Mouse (Mus musculus) common myeloid progenitor, adult 5-6 weeks (primary cell): ENCODE results near the gene Rab37. TPM values are rescaled to one million over a fixed set of nuclear protein-coding genes. Genes with fewer than 3 reads are reported as not detected.
A peak's percentile ranks its signal among the peaks of the same experiment; 100 is the strongest.

Source experiments
- ATAC-seq: replicated peaks from 2 replicates; pipeline ENCODE4 v1.8.0; 2016; ENCODE audit warnings: low read depth, mild to moderate bottlenecking, moderate TSS enrichment, inconsistent platforms; ENCODE audit not compliant: poor library complexity, severe bottlenecking
- total RNA-seq: library from RNA; stranded (forward); fragments of 200-1000, 187-1606 nt; gene quantifications from 2 replicates; pipeline ENCODE4 v1.2.3, GENCODE M21; 2017

The Rab37 gene
- total RNA-seq, 1 experiment from 2014 or later: 61.5 TPM

DNA sequence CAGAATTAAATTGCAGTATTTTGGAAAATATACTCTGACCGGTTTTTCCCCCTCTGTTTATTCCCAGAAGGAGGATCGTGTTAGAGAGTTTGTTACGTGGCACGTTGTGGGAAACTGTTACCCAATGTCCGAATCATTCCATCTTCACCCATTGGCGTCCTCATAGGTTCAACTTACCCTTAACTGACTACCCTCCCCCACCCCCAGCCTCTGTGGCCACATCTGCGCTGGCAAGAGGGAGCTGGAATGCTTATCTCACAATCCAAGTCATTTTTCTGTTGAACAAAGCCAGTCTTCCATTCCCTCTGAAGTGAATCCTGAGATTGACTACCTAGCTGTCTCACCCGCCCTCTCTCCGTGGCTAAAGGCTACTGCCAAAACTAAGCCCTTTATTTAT, 71.0 kb downstream of the Rab37 start:
- ATAC-seq: no peak

DNA sequence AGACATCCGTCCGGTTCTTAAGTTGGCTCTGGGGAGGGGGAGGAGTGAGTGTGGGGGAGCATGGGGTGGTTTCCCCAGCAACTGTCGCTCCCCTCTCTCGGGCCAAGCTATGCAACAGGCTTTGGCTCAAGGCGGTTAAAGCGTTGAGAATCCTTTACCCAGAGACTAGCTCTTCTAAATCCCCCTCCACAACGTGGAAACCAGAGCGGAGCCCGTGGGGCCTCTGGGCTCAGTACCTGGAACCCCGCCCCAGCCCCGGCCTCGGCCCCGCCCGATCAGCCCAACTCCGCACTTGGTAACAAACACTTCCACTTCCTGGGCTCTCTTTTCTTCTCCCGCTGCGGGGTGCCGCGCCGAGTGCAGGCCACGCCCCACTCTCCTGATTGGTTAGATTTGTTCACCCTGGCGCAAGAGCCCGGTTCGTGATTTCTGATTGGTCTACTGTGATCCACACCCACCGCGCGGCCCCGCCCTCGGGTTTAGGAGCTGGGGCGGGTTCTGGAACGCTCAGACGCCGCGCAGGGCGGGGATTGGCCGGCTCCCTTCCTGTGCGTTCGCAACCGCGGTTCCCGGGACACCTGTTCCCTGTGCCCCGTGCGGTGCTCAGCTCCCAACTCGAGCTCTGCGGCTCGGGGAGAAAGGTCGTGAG, 71.7 kb downstream of the Rab37 start, which contains the start of gene Slc9a3r1:
Gene Slc9a3r1 (plus strand): TSS at position 510 of the 649 bp plus-strand sequence.
- peak; percentile 83 for ATAC-seq

DNA sequence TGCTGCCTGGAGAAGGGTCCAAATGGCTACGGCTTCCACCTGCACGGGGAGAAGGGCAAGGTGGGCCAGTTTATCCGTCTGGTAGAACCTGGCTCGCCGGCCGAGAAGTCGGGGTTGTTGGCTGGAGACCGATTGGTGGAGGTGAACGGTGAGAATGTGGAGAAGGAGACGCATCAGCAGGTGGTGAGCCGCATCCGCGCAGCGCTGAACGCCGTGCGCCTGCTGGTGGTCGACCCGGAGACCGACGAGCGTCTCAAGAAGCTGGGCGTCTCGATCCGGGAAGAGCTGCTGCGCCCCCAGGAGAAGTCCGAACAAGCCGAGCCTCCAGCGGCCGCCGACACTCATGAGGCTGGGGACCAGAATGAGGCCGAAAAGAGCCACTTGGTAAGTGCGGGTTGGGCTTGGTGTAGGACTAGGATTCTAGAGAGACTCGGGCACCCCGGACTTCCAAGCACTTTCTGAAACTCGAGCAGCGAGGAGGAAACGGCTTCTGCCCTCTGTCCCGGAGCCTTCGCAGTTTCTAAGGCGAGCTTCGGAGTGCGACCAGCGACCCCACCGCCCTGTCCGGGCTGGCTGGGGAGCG, 72.4 kb downstream of the Rab37 start:
- ATAC-seq: peak; percentile 16

DNA sequence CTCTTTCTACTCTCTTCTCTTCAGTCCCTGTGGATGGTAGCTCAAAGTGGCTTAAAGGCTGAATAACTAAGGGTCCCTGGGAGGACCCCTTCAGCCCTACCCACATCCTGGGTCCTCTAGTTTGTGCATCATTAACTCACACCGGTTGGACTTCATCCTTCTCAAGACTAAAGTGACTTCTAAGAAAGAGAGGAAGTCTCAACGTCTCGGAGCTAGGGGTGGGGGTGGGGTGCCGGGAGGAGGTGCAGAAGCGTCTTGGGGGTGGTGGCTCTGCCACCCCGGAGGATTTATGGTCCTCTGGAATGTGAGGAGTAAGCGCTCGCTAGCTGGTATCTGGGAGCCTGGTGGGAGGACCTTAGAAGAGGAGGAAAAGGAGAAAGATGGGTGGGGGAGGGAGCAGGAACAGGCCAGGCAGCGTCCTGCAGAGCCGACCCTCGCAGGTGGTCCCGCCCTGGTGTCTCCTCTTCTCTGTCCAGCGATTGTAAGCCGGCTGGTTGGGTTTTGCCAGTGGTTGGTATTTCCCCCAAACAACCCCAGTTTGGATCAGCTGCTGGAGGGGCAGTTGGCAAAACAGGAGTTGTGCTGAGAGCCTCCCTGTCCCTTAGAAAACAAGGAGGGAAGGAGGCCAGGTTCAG, 73.2 kb downstream of the Rab37 start:
- no peak for ATAC-seq

DNA sequence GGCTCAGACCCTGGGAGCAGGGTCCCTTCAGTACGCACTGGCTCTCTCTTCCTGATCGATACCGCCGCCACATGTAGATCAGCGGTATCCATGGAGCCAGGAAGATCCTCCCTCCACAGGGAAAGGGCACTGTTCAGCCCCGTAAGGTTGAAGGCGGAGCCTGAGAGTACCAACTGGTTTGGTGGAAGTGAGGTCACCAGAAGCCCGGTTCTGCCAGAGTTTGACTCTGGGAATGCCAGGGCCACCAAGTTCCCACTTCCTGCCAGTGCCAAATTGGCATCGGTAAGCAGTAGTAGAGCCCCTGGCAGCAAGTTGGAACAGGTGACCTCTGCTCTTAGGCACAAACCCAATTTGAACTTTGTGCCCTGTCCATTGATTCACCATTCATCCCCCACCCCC, 73.7 kb downstream of the Rab37 start:
- ATAC-seq: no peak

DNA sequence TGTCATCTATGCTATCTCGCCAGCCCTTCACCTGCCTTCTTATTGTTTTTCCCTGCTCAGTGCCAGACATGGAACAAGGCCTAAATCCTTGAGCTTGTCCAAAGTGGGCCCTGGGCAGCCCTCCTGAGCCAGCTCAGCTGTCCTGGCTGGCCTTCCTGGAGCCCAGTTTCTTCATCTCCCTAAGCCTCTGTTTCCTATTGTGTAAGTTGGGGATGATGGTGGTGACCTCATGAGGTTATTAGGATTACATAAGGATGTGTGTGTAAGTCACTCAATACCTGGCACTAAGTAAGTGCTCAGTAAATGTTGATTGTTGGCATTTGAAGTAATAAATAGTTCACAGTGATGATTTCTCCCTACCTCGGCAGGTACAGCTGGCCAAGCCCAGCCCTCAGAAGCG, 75.5 kb downstream of the Rab37 start:
- no peak for ATAC-seq

DNA sequence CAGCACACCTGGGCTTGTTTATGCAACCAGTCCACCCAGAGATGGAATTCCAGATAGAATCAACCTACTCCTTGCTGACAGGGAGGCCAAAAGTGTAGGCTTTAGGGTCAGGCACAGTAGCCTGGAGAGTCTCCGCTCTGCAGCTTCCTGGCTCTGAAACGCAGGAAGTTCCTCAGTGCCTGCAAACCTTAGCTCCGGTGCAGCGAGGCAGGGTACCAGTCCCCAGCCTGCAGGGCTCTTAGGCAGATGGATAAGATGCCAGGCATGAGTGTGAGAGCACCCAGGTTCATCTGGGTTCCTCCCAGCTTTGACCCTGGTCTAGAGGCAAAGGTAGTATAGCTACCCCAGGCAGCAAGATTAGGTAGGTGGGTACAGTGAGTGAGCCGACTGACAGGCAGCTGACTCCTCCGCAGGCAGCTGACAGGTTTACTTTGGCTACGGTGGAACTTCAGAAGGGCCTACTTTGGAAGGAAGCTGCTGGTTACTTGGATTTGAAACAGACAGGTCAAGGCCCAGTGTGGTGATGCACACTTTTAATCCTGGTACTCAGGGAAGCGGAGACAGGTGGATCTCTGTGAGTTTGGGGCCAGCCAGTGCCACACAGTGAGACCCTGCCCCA, 76.5 kb downstream of the Rab37 start:
- no peak for ATAC-seq

DNA sequence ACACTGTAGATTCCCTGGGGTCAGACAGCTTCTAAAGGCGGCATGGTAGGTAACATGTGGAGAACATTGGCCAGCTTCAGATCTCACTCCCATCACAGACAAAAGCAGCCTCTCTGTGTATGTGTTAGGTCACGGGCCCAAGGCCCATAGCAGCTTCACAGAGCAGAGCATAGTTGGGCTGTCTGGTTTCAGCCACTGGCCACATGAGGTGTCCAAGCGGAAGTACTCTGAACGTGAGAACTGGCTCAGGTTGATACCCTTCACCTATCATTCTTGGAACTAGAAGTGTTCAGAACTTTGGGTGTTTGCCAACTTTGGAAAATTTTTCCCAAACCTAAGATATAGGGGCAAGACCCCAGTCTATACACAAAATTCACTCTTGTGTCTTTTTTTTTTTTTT, 78.2 kb downstream of the Rab37 start:
- no peak for ATAC-seq

DNA sequence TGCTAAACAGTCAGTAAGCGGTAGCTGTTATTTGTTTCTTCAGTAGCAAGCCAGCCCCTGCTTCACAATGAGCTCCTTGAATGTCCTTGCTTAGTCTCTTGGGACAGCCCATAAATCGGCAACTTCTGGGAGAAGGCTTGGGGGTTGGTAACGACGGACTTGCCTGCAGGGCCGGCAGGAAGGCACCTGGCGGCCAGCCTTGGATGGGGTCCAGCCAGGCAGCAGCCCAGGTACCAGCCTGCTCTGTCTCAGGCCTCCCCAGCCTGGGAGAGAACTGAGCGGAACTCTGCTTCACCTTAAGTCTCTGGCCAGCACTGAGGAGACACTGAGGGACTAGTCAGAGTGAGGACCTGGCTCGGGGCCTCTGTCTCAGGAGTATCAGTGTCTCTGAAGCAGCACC, 79.9 kb downstream of the Rab37 start:
- no peak for ATAC-seq

DNA sequence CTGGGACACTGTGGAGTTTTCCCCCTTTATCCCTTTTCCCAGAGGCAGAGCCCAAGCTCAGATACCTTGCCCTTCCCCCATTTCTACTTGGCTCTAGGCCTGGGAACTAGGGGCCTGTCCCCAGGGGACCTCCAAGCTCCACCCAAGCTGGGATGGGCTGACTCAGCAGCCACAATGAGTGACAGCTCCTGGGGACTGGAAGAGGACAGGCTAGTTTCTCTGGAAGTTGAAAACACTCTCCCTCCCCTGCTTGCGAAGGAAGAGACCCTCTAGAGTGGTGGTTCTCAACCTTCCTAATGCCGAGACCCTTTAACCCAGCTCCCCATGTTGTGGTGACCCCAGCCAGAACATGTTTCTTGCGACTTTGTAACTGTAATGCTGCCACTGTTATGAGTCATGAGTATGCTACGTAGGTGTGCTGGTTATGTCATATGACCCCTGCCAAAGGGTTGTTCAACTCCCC, 81.6 kb downstream of the Rab37 start:
- 0 out of 2 replicates have a peak, but pooled peaks have one; percentile 26 for ATAC-seq

DNA sequence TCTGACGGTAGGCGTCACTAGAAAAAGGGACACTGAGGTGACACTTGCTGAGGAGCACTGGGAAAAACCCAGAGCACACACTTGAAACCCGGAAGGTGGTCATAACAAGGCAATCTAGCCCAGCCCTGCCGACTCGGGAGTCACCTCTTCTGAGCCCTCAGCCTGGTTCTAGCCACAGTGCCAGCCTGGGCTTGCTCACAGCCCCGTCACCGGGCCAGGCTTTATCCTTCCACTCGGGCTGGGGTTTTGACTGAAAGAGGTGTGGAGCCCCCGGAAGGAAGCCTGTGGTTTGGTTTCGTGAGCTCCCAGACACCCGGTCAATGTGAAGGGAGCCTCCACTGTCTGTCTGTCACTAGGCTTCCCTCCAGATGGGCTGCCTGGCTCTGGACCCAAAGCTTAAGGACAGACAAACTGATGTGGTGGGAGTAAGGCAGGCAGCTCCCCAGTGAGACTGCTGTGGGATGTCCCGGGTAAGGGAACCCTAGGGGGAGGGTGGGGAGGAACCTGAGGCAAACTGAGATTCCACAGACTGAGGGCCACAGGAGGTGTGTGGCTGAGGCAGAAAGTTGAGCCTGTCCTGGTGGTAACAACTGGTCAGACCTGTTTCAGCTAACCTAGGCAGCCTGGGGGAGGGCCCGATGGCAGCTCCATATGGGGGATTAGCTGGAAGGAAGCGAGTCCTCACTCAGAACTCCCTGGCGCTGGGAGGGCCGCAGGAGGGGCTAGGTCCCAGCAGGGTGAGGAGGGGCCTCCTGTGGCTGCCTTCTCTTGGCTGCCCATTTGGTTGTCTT, 82.5 kb downstream of the Rab37 start:
- peak; percentile 83 for ATAC-seq

DNA sequence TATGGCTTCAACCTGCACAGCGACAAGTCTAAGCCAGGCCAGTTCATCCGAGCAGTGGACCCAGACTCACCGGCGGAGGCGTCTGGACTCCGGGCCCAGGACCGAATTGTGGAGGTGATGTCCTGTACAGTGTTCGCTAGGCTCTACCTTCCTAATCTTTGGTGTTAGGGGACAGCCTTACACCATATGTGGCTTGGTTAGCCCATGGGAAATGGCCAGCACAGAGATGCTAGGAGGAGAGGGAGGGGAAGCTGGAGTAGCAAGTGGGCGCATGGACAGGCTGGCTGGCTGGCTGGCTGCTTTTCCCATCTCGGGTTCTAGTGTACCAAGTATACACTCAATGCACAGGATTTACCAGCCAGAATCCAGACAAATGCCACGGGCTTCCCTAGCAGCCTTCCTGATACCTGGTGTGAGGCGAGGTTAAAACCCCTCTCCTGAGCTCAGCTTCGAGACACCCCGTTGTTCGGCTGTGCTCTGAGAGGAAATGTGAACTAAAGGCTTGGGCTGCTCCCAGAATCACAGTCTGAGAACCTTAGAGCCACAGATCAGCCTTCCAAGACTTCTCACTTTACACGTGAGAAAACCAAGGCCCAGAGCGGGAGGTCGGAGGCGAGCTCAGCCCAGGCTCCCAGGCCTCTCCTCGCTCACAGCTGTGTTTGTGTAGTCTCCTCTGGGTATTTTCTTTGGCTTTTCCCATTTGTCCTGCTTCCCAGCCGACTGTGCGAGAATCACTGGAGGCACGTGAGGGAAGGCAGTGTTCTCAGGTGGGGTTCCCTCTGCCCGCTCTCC, 85.4 kb downstream of the Rab37 start:
- no peak for ATAC-seq

DNA sequence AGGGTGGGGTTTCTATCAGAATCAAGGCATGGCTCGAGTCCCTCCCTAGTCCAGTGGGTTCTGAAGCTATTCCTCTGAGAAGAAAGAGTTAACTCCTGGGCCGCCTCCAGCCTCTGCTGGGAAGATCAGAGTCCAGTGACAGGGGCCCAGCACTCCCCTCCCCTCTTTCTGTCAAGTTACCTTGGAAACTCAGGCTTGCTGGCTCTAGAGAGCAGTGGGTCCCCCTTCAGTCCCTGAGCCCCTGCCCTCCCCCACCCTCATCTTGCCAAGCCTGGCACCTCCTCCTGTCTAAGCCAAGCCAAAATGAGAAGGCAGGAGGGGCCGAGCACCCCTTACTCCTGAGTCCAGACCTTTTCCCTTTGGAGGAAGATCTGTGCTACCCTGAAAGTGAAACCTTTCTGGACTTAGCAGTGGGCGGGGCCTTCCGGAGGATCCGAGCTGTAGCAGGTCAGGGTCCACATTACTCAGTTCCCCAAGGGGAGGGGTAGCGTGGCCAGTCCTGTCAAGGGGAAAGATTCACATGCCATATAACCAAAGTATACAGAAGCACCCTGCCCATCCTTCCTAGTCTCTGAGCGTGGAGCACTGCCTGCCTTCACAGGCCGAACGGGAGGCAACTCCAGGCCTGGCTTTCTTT, 86.4 kb downstream of the Rab37 start:
- no peak for ATAC-seq

DNA sequence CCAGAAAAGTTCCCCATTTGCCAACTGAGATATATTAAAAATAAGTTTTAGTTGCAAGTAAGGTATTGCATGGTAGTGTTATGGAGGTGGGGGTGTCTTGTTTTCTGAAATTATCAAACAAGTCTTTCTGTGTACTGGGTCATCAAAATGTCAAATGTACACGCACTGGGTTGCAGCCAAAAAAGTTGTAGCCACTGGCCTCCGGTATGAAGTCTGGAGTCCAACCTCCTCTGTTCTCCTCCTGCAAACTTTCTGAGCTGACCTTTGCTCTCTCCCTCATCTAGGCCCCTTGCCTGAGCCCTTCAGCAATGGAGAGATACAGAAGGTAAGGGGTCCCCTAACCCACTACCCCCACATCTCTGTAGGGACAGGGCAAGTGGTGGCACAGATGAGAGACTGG, 87.5 kb downstream of the Rab37 start:
- ATAC-seq: no peak

DNA sequence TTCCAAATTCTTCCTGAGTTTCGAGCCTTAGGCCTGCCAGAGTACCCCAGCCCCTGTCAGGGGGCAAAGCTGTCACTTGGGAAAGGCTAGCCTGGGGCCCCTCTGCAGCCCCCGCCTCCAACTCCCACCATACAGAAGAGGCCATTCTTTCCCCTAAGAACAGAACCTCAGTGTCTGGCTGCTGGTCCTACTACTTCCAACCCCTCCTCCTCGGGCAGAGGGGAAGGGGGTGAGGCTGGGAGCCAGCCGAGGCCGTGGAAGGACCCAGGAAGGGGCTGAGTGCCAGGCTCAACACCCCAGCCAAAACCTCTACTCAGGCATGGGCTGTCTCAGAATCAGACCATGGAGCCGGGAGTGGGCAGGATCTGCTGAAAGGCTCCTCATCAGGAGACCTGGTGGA, 88.0 kb downstream of the Rab37 start:
- no peak for ATAC-seq

DNA sequence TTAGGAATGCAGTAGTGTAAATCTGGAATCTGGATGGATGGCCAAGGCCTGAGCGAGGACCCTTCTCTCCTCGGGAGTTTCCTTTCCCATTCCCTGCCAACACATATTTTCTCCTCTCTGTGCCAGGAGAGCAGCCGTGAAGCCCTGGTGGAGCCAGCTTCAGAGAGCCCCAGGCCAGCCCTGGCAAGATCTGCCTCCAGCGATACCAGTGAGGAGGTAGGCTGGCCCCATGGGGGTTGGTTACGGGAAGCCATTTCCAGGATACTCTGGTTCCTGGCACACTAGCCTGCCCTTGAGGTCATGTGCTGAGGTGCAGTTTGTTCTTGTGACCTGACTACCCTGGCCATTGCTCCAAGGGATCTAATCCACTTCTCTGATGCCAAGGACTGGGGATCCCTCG, 88.7 kb downstream of the Rab37 start:
- ATAC-seq: no peak

DNA sequence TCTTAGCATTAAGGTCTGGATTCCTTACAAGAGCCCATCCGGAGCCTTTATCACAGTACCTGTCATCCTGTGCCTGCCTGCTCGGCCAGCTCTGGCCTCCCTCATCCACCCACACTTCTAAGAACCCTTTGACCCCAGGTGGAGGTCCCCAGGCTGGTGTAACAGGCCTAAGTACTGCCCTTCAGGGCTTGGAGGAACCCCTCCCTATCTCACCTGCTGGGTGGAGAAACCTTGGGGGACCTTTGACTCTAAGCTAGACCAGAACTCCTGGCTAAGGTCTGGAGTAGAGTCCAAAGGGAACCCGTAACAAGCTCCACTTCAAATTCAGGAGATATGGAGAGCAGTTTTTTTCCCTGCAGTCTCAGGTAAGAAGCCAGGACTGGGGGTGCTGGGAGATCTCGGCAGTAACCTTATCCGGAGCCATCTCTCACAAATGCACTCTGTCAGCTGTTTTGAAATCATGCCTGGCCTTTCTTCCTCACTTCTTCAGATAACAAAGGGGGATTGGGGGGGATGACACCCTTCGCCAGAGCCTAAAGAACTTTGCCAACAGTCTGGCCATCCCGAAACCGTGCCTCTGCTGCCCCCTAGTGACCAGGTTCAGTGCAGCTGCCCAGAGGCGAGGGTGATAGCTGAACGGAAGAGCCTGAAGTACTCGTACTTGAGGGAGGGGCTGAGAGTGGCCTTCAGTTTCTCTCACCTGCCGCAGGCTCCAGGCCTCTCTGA, 90.8 kb downstream of the Rab37 start:
- peak; percentile 71 for ATAC-seq

DNA sequence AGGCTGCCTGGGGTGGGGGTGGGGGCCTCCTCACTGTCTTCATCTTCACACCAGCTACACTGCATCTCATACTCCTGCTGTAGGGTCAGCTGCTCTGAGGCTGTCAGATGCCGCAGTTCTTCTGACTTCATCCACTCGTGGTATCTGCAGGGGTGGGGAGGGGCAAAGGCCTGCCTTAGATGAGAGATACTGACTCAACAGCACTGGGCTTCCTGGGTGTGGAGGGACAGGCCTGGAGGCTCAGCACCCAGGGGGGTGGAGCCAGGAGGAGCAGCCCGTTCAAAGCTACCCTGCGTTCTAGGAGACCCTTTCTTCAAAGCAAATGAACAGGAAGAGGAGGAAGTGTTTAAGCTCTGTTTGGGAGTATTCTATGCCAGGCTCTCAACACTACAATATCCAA, 93.7 kb downstream of the Rab37 start:
- no peak for ATAC-seq
